16 mouse cellular contexts compared by ENCODE assay signal in genomic region chr4:24630430-24630829, GRCm38 (mm10).
DNase-seq lines count a peak whose midpoint lies in the region; ATAC-seq lines count a peak whose summit lies in the region.
"Had no signal": no experiment of that assay in that cellular context is flagged by ENCODE, and none has a peak within 500 bp of the region (broad histone marks: within the 10 kb centered on the region; RNA-seq: fewer than 3 reads in every experiment).

No protein-coding gene starts in this region.

- no peaks in the 10 kb centered on the region for H3K9me3 ChIP-seq in embryonic facial prominence, embryonic 14.5 days (ENCODE audit: control insufficient read depth, low read length)
- no peaks in the 10 kb centered on the region for H3K9me3 ChIP-seq in embryonic facial prominence, embryonic 10.5 days
- H3K9me3 ChIP-seq in hindbrain, embryonic 14.5 days (ENCODE audit: control insufficient read depth, low read length), result no peaks in the 10 kb centered on the region
- no peaks in the 10 kb centered on the region for H3K9me3 ChIP-seq in hindbrain, embryonic 10.5 days
- no peaks in the 10 kb centered on the region for H3K9me3 ChIP-seq in midbrain, embryonic 11.5 days (ENCODE audit: control insufficient read depth, low read length)
- no peaks in the 10 kb centered on the region for H3K9me3 ChIP-seq in midbrain, embryonic 10.5 days (replicated peaks)
- H3K9me3 ChIP-seq: embryonic facial prominence, embryonic 13.5 days; G1E; heart, embryonic 13.5 days; hindbrain, embryonic 12.5 days had no signal

- no peak overlapping the region for H3K4me2 ChIP-seq in embryonic facial prominence, embryonic 14.5 days (ENCODE audit: low read depth, low read length)
- H3K4me2 ChIP-seq in hindbrain, embryonic 14.5 days (replicated peaks), result no peak overlapping the region
- H3K4me2 ChIP-seq in midbrain, embryonic 11.5 days, result no peak overlapping the region
- H3K4me2 ChIP-seq: embryonic facial prominence, embryonic 13.5 days; heart, embryonic 13.5 days; hindbrain, embryonic 12.5 days had no signal

- ATAC-seq in embryonic facial prominence, embryonic 14.5 days (ENCODE audit: low read depth), result no peak
- no peak for ATAC-seq in hindbrain, embryonic 14.5 days (ENCODE audit: low FRiP score)
- no peak for ATAC-seq in midbrain, embryonic 11.5 days (ENCODE audit: low FRiP score)
- ATAC-seq: CD4-positive, CD25-positive, alpha-beta regulatory T cell, adult 4 months had no signal

- WGBS in embryonic facial prominence, embryonic 14.5 days, result 33% methylated on average over 2 of the region's 2 CpGs
- 86% methylated on average over 2 of the region's 2 CpGs for WGBS in embryonic facial prominence, embryonic 10.5 days
- 67% methylated on average over 2 of the region's 2 CpGs for WGBS in hindbrain, embryonic 14.5 days
- 91% methylated on average over 2 of the region's 2 CpGs for WGBS in hindbrain, embryonic 10.5 days
- WGBS in midbrain, embryonic 11.5 days, result 91% methylated on average over 2 of the region's 2 CpGs
- WGBS in midbrain, embryonic 10.5 days, result 91% methylated on average over 2 of the region's 2 CpGs

- peak; percentile 75 for DNase-seq in embryonic facial prominence, embryonic 14.5 days (ENCODE audit: low spot score)
- DNase-seq in embryonic facial prominence, embryonic 10.5 days (ENCODE audit: low spot score), result no peak
- DNase-seq in hindbrain, embryonic 14.5 days (ENCODE audit: low spot score), result no peak
- no peak for DNase-seq in hindbrain, embryonic 10.5 days (ENCODE audit: low spot score)
- DNase-seq in midbrain, embryonic 11.5 days (ENCODE audit: low spot score, missing footprints), result no peak
- no peak for DNase-seq in midbrain, embryonic 10.5 days (ENCODE audit: low spot score)
- no peak for DNase-seq in urinary bladder, postnatal 10 days (ENCODE audit: low spot score)
- DNase-seq: adrenal gland, postnatal 10 days; B cell, adult 2 months; gastrocnemius, postnatal 36 days; heart, postnatal 36 days had no signal

- no peak overlapping the region for H3K9ac ChIP-seq in embryonic facial prominence, embryonic 14.5 days (ENCODE audit: low read depth, low read length)
- no peak overlapping the region for H3K9ac ChIP-seq in hindbrain, embryonic 14.5 days
- H3K9ac ChIP-seq in midbrain, embryonic 11.5 days (ENCODE audit: low read length), result no peak overlapping the region
- H3K9ac ChIP-seq: embryonic facial prominence, embryonic 13.5 days; heart, embryonic 13.5 days; hindbrain, embryonic 12.5 days had no signal

- no peaks in the 10 kb centered on the region for H3K36me3 ChIP-seq in embryonic facial prominence, embryonic 14.5 days (ENCODE audit: control insufficient read depth, insufficient read depth, low read length)
- H3K36me3 ChIP-seq in embryonic facial prominence, embryonic 10.5 days (replicated peaks), result no peaks in the 10 kb centered on the region
- H3K36me3 ChIP-seq in hindbrain, embryonic 14.5 days (replicated peaks; ENCODE audit: control insufficient read depth, insufficient read depth), result peaks cover 5% of the 10 kb centered on the region; the same call in 1 of the 2 replicates
- H3K36me3 ChIP-seq in hindbrain, embryonic 10.5 days, result no peaks in the 10 kb centered on the region
- no peaks in the 10 kb centered on the region for H3K36me3 ChIP-seq in midbrain, embryonic 11.5 days (ENCODE audit: control insufficient read depth, insufficient read depth, low read length)
- no peaks in the 10 kb centered on the region for H3K36me3 ChIP-seq in midbrain, embryonic 10.5 days
- H3K36me3 ChIP-seq: embryonic facial prominence, embryonic 13.5 days; G1E; heart, embryonic 13.5 days; hindbrain, embryonic 12.5 days had no signal

- peaks cover 11% of the 10 kb centered on the region; the same call in 1 of the 2 replicates for H3K4me1 ChIP-seq in embryonic facial prominence, embryonic 14.5 days (ENCODE audit: control insufficient read depth, insufficient read depth, low read length)
- 0 out of 2 replicates have a peak, but pooled peaks cover 6% of the 10 kb centered on the region for H3K4me1 ChIP-seq in embryonic facial prominence, embryonic 10.5 days
- H3K4me1 ChIP-seq in hindbrain, embryonic 14.5 days (replicated peaks; ENCODE audit: control insufficient read depth, insufficient read depth, low read length), result peaks cover 18% of the 10 kb centered on the region; the same call in 1 of the 2 replicates
- H3K4me1 ChIP-seq in hindbrain, embryonic 10.5 days (replicated peaks), result peaks cover 4% of the 10 kb centered on the region
- 0 out of 2 replicates have a peak, but pooled peaks cover 2% of the 10 kb centered on the region for H3K4me1 ChIP-seq in midbrain, embryonic 11.5 days (ENCODE audit: control insufficient read depth, insufficient read depth, low read length)
- peaks cover 8% of the 10 kb centered on the region; the same call in 1 of the 2 replicates for H3K4me1 ChIP-seq in midbrain, embryonic 10.5 days

- H3K27ac ChIP-seq in embryonic facial prominence, embryonic 14.5 days (replicated peaks; ENCODE audit: low read depth, low read length), result no peak overlapping the region; the same call in 1 of the 2 replicates
- no peak overlapping the region for H3K27ac ChIP-seq in embryonic facial prominence, embryonic 10.5 days (replicated peaks)
- peak overlapping the region; percentile 52; the same call in 1 of the 2 replicates for H3K27ac ChIP-seq in hindbrain, embryonic 14.5 days
- no peak overlapping the region for H3K27ac ChIP-seq in hindbrain, embryonic 10.5 days
- H3K27ac ChIP-seq in midbrain, embryonic 11.5 days (ENCODE audit: low read depth, low read length), result 0 out of 2 replicates have a peak overlapping the region, but pooled peaks have one; percentile 1
- no peak overlapping the region for H3K27ac ChIP-seq in midbrain, embryonic 10.5 days (replicated peaks)
- H3K27ac ChIP-seq: embryonic facial prominence, embryonic 13.5 days; heart, embryonic 13.5 days had no signal

- H3K27me3 ChIP-seq in embryonic facial prominence, embryonic 14.5 days (replicated peaks; ENCODE audit: control insufficient read depth, insufficient read depth, low read length), result no peaks in the 10 kb centered on the region
- no peaks in the 10 kb centered on the region for H3K27me3 ChIP-seq in embryonic facial prominence, embryonic 10.5 days (replicated peaks; ENCODE audit: low read depth, poor library complexity, severe bottlenecking)
- H3K27me3 ChIP-seq in hindbrain, embryonic 14.5 days (ENCODE audit: control insufficient read depth, insufficient read depth, low read length), result no peaks in the 10 kb centered on the region
- no peaks in the 10 kb centered on the region for H3K27me3 ChIP-seq in hindbrain, embryonic 10.5 days (ENCODE audit: insufficient read depth, poor library complexity, severe bottlenecking)
- H3K27me3 ChIP-seq in midbrain, embryonic 11.5 days (ENCODE audit: control insufficient read depth, insufficient read depth, low read length), result no peaks in the 10 kb centered on the region
- H3K27me3 ChIP-seq in midbrain, embryonic 10.5 days (ENCODE audit: low read depth, poor library complexity, severe bottlenecking), result no peaks in the 10 kb centered on the region
- H3K27me3 ChIP-seq: embryonic facial prominence, embryonic 13.5 days; heart, embryonic 13.5 days; hindbrain, embryonic 12.5 days had no signal

- no peak overlapping the region for H3K4me3 ChIP-seq in embryonic facial prominence, embryonic 14.5 days (ENCODE audit: low read depth, low read length)
- H3K4me3 ChIP-seq in embryonic facial prominence, embryonic 10.5 days, result no peak overlapping the region
- H3K4me3 ChIP-seq in hindbrain, embryonic 14.5 days (replicated peaks; ENCODE audit: low read length), result no peak overlapping the region
- H3K4me3 ChIP-seq in hindbrain, embryonic 10.5 days, result no peak overlapping the region
- H3K4me3 ChIP-seq in midbrain, embryonic 11.5 days (ENCODE audit: low read depth, low read length), result no peak overlapping the region
- H3K4me3 ChIP-seq in midbrain, embryonic 10.5 days, result no peak overlapping the region
- H3K4me3 ChIP-seq: embryonic facial prominence, embryonic 13.5 days; heart, embryonic 13.5 days; hindbrain, embryonic 12.5 days had no signal

Comparison
In these comparisons a context has a peak if more than half of its experiments do, and no peak if none do; other contexts are left out.
1. H3K27ac ChIP-seq: peak in hindbrain, embryonic 14.5 days (single experiment) and midbrain, embryonic 11.5 days (single experiment); none in embryonic facial prominence, embryonic 14.5 days (single experiment), embryonic facial prominence, embryonic 10.5 days (single experiment), hindbrain, embryonic 10.5 days (single experiment) and midbrain, embryonic 10.5 days (single experiment).